Mouse (Mus musculus) forebrain, embryonic 11.5 days (tissue): ENCODE data around the gene Ankef1. TPM values are rescaled to one million over a fixed set of nuclear protein-coding genes. Genes with fewer than 3 reads are reported as not detected.
A peak's percentile ranks its signal among the peaks of the same experiment; 100 is the strongest.

Experiments used
- ATAC-seq: fragments of 200-750 bp; cut with Nextera tagmentation; replicated peaks from 2 replicates; pipeline ENCODE4 v1.8.0; 2017; ENCODE audit warnings: moderate TSS enrichment; ENCODE audit not compliant: low FRiP score
- DNase-seq: peaks from one replicate; pipeline ENCODE4 v3.0.0-alpha.2; 2017; ENCODE audit warnings: low spot score
- H3K27ac ChIP-seq: fragments of 300-500 bp; sonication (generic); 2 replicates; pipeline ENCODE4 v1.5.1; 2014; ENCODE audit warnings: low read depth, low read length
- H3K27me3 ChIP-seq: fragments of 300-500 bp; sonication (generic); 2 replicates; pipeline ENCODE4 v1.6.1; 2014; ENCODE audit warnings: mild to moderate bottlenecking, low read length, mixed read lengths; ENCODE audit not compliant: control insufficient read depth, insufficient read depth
- H3K36me3 ChIP-seq: fragments of 300-500 bp; sonication (generic); 2 replicates; pipeline ENCODE4 v1.6.1; 2014; ENCODE audit warnings: mild to moderate bottlenecking, low read length, moderate library complexity, mixed read lengths; ENCODE audit not compliant: control insufficient read depth, insufficient read depth
- H3K4me1 ChIP-seq: fragments of 300-500 bp; sonication (generic); replicated peaks from 2 replicates; pipeline ENCODE4 v1.6.1; 2014; ENCODE audit warnings: low read length, mixed read lengths; ENCODE audit not compliant: control insufficient read depth, insufficient read depth
- H3K4me2 ChIP-seq: fragments of 300-500 bp; sonication (generic); 2 replicates; pipeline ENCODE4 v1.6.1; 2014; ENCODE audit warnings: low read depth, mild to moderate bottlenecking, low read length, moderate library complexity, mixed read lengths; ENCODE audit not compliant: severe bottlenecking
- H3K4me3 ChIP-seq: fragments of 300-500 bp; sonication (generic); 2 replicates; pipeline ENCODE4 v1.5.1; 2014; ENCODE audit warnings: low read depth, low read length
- H3K9ac ChIP-seq: fragments of 300-500 bp; sonication (generic); 2 replicates; pipeline ENCODE4 v1.6.1; 2014; ENCODE audit warnings: low read length
- H3K9me3 ChIP-seq: fragments of 300-500 bp; sonication (generic); 2 replicates; pipeline ENCODE4 v1.6.1; 2016; ENCODE audit warnings: low read length, mixed read lengths; ENCODE audit not compliant: control insufficient read depth
- WGBS: fragments of 180-500 bp; shearing (Covaris S2); extraction: QIAGEN DNeasy Blood & Tissue Kit; methylation state at CpG from one replicate; pipeline ENCODE4 v1.1.7; 2014; 5-methylcytosine and 5-hydroxymethylcytosine counted together
- polyA plus RNA-seq: library from polyadenylated mRNA; unstranded; fragments of >200 nt; fragmentation: Nextera tagmentation; extraction: Ambion mirVana; gene quantifications from 2 replicates; pipeline ENCODE4 v1.2.1, GENCODE M21; 2014

Ankef1 gene
- polyA plus RNA-seq, 1 experiment from 2014 or later = 0.57 TPM

- ATAC-seq = no peak
- H3K4me2 ChIP-seq = no peak overlapping the region
- DNase-seq = no peak
- no peak overlapping the region for H3K27ac ChIP-seq
- H3K36me3 ChIP-seq = no peaks in the 10 kb centered on the region
- H3K9ac ChIP-seq = no peak overlapping the region
- H3K9me3 ChIP-seq = no peaks in the 10 kb centered on the region
- no peak overlapping the region for H3K4me3 ChIP-seq
- no peaks in the 10 kb centered on the region for H3K4me1 ChIP-seq
- H3K27me3 ChIP-seq = no peaks in the 10 kb centered on the region
- WGBS = 85% methylated on average over 1 of the region's 1 CpGs
Observed at GRCm38 (mm10) chr2:136562336-136562735, 60.6 kb downstream of the Ankef1 start.

DNA sequence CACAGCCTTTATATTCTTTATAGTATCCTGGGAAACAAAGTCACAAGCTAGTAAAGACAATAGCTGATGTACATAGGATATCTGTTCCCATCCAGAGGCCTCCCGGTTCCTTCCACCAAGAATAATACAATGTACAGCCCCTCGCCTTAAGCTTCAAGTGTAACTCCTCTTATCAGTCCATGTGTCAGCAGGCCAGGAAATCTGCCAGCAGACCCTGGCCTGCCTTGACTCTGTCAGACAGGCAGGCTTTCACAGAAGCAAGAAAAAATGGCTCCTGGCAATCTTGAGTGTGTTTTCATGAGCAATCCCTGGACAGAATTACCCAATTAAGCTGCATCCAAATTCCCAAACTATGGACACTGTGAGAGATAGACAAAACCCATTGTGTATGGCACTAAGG, 69.1 kb downstream of the Ankef1 start:
- H3K36me3 ChIP-seq = no peaks in the 10 kb centered on the region
- WGBS = 89% methylated on average over 2 of the region's 2 CpGs

DNA sequence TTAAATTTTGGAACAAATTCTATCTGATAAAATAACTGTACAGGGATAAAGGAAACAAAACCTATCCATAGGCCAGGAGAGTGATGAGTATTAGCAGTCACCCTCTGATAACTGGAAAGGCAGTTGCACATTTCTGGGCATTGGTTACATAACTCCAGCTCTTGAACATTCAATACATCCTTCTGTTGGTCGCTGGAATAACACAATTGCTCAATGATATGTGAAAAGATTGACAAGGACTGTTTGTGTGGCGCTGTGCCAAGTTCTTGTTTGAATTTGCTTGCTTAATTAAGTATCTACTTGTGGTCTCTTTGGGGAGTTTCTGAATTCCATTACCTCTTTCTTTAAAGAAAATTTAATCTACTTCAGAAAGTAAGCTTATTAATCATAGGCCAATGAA, 81.1 kb downstream of the Ankef1 start:
- no peak overlapping the region for H3K9ac ChIP-seq
- H3K4me1 ChIP-seq = no peaks in the 10 kb centered on the region
- no peak overlapping the region for H3K4me2 ChIP-seq
- H3K27ac ChIP-seq = no peak overlapping the region
- no peak overlapping the region for H3K4me3 ChIP-seq
- peak; percentile 76 for ATAC-seq
- peak; percentile 65 for DNase-seq
- no peaks in the 10 kb centered on the region for H3K27me3 ChIP-seq
- no peaks in the 10 kb centered on the region for H3K36me3 ChIP-seq
- 19% methylated on average over 2 of the region's 2 CpGs for WGBS
- no peaks in the 10 kb centered on the region for H3K9me3 ChIP-seq

More for the DNA sequence above, 69.1 kb downstream of the Ankef1 start:
- no peak overlapping the region for H3K4me2 ChIP-seq
- H3K9me3 ChIP-seq = no peaks in the 10 kb centered on the region
- no peak overlapping the region for H3K27ac ChIP-seq
- H3K9ac ChIP-seq = no peak overlapping the region
- no peak overlapping the region for H3K4me3 ChIP-seq
- no peak for DNase-seq
- no peaks in the 10 kb centered on the region for H3K4me1 ChIP-seq
- no peak for ATAC-seq
- no peaks in the 10 kb centered on the region for H3K27me3 ChIP-seq

DNA sequence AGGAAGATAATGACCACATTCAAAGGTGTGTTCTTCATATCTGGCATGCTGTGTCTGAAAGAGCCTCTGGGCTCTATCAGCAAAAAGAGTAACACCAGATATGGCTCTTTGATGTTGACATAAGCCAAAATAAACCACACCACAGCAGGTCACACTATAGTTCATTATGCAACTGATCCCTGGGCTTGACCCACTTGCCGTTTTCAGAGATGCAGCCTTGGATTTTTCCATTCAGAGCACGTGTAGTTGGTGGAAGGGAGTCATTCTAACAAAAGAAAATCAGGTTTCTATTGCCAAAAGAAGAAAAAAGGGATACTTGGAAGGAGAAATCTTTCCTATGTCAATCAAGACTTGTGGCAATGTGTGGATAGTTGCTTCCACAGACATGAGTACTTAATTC, 87.1 kb downstream of the Ankef1 start:
- no peaks in the 10 kb centered on the region for H3K36me3 ChIP-seq
- H3K4me1 ChIP-seq = no peaks in the 10 kb centered on the region
- H3K4me3 ChIP-seq = no peak overlapping the region
- no peak overlapping the region for H3K4me2 ChIP-seq
- 50% methylated on average over 2 of the region's 2 CpGs for WGBS
- no peak overlapping the region for H3K27ac ChIP-seq
- H3K9me3 ChIP-seq = no peaks in the 10 kb centered on the region
- no peak for ATAC-seq
- no peak overlapping the region for H3K9ac ChIP-seq
- DNase-seq = no peak
- H3K27me3 ChIP-seq = no peaks in the 10 kb centered on the region

DNA sequence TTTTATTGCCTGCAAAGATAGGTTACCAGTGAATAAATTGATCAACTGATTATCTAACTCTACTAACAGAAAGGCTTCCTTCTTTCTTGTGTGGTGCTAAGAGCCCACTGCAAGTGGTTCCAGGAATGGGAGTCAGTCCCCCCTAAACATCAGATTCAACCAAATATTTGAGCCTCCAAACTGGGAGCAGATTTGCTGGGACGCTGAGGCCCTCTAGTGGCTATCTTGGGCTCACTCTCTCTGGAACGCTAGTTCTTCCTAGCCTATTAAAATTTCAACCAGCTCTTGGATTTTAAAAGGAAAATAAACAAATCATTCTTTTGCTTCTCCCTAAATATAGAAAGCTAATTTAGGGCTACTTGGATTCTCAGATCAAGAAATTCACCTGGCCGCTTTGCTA, 94.7 kb downstream of the Ankef1 start:
- Histone ChIP-seq H3K9ac (no peak overlapping the region), H3K4me3 (no peak overlapping the region), H3K36me3 (no peaks in the 10 kb centered on the region), H3K4me1 (no peaks in the 10 kb centered on the region), H3K9me3 (no peaks in the 10 kb centered on the region), H3K4me2 (no peak overlapping the region), H3K27ac (no peak overlapping the region), H3K27me3 (no peaks in the 10 kb centered on the region)
- DNase-seq (peak; percentile 61), ATAC-seq (peak; percentile 71)
- WGBS = 22% methylated on average over 3 of the region's 3 CpGs

GRCm38 (mm10) chr2:136598743-136599142, 97.0 kb downstream of the Ankef1 start:
- Histone ChIP-seq H3K9me3 (no peaks in the 10 kb centered on the region), H3K27me3 (no peaks in the 10 kb centered on the region), H3K4me3 (no peak overlapping the region), H3K4me2 (no peak overlapping the region), H3K27ac (no peak overlapping the region), H3K9ac (no peak overlapping the region), H3K4me1 (no peaks in the 10 kb centered on the region), H3K36me3 (no peaks in the 10 kb centered on the region)
- DNase-seq (no peak), ATAC-seq (no peak)
- WGBS = 86% methylated on average over 6 of the region's 6 CpGs

DNA sequence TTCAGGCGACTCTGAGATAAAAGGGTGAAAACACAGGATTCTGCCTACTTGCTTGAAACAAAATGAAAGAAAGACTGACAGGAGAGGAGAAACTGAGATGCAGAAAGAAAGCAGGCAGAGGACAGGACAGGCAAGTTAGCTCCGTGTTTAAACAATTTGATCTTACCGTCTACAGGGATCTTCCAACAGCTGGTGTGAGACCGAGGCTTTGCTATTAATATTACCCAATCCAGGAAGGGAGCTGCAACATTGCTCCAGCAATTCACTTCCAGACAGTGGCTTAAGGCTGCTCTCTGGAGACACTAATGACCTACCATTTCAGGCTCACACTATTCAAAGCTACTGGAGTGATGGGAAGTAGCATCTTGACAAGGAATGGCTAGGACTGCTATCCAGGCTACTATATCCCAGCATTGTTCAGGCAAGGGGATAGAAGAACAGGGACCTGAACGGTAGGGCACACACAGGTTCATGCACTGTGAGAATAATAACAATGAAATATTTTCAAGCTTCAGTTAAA, 99.0 kb downstream of the Ankef1 start:
- Histone ChIP-seq H3K27ac (no peak overlapping the region), H3K9ac (no peak overlapping the region), H3K9me3 (no peaks in the 10 kb centered on the region), H3K36me3 (no peaks in the 10 kb centered on the region), H3K27me3 (no peaks in the 10 kb centered on the region), H3K4me2 (no peak overlapping the region), H3K4me3 (no peak overlapping the region), H3K4me1 (no peaks in the 10 kb centered on the region)
- ATAC-seq (no peak), DNase-seq (no peak)
- 90% methylated on average over 5 of the region's 5 CpGs for WGBS

GRCm38 (mm10) chr2:136601206-136601605, 99.5 kb downstream of the Ankef1 start:
- Histone ChIP-seq H3K4me3 (no peak overlapping the region), H3K9me3 (no peaks in the 10 kb centered on the region), H3K27me3 (no peaks in the 10 kb centered on the region), H3K27ac (no peak overlapping the region), H3K4me1 (no peaks in the 10 kb centered on the region), H3K4me2 (no peak overlapping the region), H3K9ac (no peak overlapping the region), H3K36me3 (no peaks in the 10 kb centered on the region)
- no peak for ATAC-seq
- no peak for DNase-seq
- WGBS = 80% methylated on average over 4 of the region's 4 CpGs
